Mouse (Mus musculus) spleen, embryonic (tissue): ENCODE results near the gene Pi4k2a.

Experiments
- CTCF ChIA-PET: fragments of 350-600 bp; sonication (Branson Sonifier 250); formaldehyde crosslinking; loops from one replicate; lab custom pipeline; 2022; lab: Charles Lee

Gene Pi4k2a

DNA sequence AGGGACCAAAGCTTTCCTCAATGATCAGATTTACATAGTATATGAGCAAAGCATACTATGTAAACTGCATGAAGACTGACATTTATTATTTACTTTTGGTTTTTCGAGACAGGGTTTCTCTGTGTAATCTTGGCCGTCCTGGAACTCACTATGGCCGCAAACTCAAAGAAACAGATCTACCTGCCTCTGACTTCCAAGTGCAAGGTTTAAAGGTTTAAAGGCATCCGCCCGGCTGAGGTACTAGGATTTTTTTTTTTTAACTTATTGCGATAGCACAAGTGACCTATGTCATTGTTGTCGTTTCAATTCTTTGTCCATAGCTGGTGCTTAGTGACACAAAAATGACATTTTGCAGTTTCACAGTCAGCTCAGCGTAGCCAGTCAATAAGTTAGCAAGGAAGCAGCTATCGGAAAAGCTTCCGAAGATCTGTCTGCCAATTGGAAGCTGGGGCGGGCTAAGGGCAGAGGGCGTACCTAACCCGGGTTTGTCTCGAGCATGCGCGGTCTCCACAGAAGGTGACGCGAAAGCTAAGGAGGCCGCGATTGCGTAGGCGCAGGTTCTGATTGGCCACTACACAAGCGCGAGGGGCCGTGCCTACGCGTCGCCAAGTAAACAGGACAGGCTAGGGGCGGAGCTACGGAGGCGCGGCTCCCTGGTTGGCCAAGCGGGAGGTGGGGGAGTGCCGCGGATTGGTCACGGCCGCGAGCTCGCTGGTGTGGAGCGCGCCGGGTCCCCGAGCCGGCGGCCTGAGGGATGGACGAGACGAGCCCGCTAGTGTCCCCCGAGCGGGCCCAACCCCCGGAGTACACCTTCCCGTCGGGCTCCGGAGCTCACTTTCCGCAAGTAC, at the start of gene Pi4k2a:
Gene Pi4k2a, plus strand, starts transcription at position 723 of the 848 bp plus-strand sequence.
- CTCF ChIA-PET = interaction anchor here (0.9 kb wide), 1 partner anchor 16 kb away, joined by 3 read pairs; no protein-coding TSS in a partner anchor

GRCm38 (mm10) chr19:42043988-42044387, 46.3 kb upstream of the Pi4k2a start:
- CTCF ChIA-PET = no interaction called here

- CTCF ChIA-PET = interaction anchor here (0.7 to 1.3 kb wide), 2 partner anchors 82 to 100 kb away, joined by 3 read pairs; no protein-coding TSS in a partner anchor
These were observed 44.8 kb upstream of the Pi4k2a start, which contains the start of gene Hoga1 for GRCm38 (mm10) chr19:42045269-42046102. Gene Hoga1, plus strand, starts transcription at chr19:42045610.

DNA sequence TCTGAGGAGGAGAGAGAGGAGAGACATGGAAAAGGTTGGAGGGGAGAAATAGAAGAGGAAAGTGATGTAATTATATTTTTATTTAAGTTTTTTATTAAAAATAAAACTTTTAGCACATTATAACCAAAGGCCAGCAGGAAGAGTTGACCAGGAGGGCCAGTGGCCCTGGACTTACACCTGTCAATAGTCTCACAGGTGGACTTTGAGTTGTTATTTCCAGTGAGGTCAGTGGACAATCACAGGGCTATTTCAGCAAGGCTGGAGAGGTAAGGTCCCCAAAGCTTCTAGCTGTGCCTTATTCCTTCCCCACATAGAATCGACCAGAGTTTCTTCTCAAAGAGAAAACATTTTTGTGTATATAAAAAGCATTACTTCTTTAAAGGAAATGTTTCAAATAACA, 40.0 kb upstream of the Pi4k2a start:
- CTCF ChIA-PET = no interaction called here

DNA sequence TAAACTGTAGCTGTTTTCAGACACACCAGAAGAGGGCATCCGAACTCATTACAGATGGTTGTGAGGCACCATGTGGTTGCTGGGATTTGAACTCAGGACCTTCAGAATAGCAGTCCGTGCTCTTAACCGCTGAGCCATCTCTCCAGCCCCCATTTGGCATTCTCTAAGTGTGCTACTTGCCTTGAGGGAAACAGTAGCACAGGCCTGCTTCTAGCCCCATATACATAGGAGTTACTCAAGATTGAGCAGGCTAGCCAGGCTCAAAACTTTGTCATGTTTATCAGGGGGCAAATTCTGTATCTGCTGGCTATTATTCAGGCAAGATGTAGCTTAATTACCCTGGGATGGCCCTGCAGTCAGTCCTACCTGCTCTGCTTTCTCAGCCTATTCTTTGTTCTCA, 38.9 kb upstream of the Pi4k2a start:
- CTCF ChIA-PET = no interaction called here

- CTCF ChIA-PET = no interaction called here
These were observed 38.3 kb upstream of the Pi4k2a start, which contains the start of gene 4933411K16Rik for GRCm38 (mm10) chr19:42051948-42052347. Gene 4933411K16Rik, plus strand, starts transcription at chr19:42052248.

- CTCF ChIA-PET = no interaction called here
These were observed 36.0 kb upstream of the Pi4k2a start for GRCm38 (mm10) chr19:42054255-42054654.

DNA sequence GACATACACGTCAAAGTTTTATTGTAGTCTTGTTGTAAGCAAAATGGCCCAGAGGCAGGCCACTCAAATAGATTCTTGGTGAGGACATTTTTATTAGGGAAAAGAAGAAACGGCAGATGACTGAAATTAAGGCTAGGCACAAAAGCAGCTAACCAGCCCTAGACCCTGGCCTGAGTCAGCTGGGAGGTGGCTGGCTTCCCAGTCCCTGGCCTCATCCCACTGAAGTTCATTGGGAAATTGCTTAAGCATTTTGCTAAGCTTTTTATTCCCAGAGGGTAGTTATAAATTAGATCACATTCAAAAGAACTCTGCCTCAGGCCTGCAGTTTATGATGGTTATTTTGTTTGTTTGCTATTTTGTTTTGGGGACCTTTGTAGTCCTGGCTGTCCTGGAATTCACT, 34.4 kb upstream of the Pi4k2a start:
- CTCF ChIA-PET = no interaction called here

DNA sequence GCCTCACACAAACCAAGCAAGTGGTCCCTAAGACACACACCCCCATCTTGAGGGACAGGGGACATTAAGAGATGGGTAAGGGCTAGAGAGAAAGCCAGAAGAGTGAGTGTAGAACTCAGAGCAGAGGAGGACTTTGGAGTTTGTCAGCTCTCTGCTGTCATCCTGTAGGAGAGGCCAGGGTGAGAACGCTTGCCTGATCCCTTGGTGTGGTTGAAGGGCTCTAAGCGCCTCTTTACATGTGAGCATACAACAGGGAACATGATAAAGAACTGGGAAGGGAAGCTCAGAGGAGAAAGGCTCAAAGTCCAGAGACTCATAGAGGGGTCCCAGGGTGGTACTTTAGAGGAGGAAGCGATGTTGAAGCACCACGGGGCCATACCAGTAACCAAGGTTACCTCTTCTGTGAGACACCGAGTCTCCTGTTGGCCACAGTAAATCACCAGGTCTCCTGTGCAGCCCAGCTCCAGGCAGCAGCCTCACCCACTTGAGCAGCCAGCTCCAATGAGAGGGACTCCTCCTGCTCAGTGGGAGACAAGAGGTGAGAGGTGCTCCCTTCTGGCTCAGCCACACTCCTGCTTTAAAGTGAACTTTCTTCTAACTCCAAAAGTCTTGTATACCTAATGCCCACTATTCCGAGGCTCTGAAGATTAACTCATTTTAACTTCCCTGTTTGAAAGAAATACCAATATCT, 33.4 kb upstream of the Pi4k2a start:
- CTCF ChIA-PET = no interaction called here

DNA sequence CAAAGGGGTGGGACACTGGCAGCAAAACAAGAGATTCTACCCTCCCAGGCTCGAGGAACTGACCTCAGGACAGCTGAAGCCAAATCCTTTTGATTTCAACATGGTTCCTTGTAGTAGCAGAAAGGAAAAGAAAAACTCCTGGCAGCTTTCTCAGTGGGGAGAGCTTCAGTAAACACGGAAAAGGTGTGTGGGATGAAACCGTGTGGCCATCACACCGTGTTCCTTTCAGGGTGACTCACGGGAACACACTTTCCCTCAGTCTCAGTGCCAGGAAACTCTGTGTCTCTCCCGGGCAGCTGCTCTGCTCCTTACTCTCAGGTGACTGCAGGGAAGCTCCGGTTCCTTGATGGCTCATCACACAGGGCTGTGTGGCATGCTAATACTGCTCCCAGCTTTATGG, 31.8 kb upstream of the Pi4k2a start:
- CTCF ChIA-PET = no interaction called here

DNA sequence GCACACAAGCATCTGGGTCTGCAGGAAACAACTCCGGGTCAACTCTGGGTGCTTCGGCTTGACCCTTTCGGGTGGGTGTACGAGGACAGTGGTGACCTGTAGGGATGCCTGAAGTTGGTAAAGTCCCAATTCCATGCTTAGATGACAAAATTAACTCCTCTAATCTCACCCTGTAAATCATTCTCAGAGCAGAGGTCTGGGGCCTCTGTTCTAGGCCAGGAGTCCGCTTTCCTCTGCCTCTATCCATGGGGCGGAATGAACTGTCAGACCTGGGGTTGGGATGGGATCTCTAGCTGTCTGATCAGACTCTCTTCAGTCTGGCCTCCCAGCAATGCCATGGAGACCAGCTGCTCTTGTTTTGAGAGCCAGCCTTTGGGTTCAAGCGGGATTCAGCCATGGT, 28.8 kb upstream of the Pi4k2a start:
- CTCF ChIA-PET = no interaction called here

GRCm38 (mm10) chr19:42068441-42069240, 21.6 kb upstream of the Pi4k2a start:
- CTCF ChIA-PET = interaction anchor here (0.9 kb wide), 1 partner anchor 18 kb away, joined by 3 read pairs; no protein-coding TSS in a partner anchor

DNA sequence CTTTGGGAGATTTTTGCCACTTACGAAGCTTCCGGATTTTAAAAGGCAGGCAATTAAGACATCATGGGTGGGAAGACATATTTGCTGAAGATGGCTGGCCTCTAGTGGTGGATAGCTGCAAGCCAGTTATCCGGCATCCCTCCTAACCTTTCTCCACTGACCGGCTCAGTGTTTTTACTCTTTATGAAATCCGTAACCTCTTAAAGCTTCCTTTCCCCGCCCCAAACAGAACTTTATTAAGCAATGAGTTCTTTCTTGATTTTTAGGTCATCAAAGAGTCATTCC, 21.1 kb upstream of the Pi4k2a start:
- CTCF ChIA-PET = interaction anchor here (0.9 kb wide), 1 partner anchor 18 kb away, joined by 3 read pairs; no protein-coding TSS in a partner anchor

- CTCF ChIA-PET = interaction anchor here (0.7 to 1.5 kb wide), 2 partner anchors 20 to 95 kb away, joined by 3 to 5 read pairs; no protein-coding TSS in a partner anchor
These were observed 19.0 kb upstream of the Pi4k2a start for GRCm38 (mm10) chr19:42071221-42071620.

DNA sequence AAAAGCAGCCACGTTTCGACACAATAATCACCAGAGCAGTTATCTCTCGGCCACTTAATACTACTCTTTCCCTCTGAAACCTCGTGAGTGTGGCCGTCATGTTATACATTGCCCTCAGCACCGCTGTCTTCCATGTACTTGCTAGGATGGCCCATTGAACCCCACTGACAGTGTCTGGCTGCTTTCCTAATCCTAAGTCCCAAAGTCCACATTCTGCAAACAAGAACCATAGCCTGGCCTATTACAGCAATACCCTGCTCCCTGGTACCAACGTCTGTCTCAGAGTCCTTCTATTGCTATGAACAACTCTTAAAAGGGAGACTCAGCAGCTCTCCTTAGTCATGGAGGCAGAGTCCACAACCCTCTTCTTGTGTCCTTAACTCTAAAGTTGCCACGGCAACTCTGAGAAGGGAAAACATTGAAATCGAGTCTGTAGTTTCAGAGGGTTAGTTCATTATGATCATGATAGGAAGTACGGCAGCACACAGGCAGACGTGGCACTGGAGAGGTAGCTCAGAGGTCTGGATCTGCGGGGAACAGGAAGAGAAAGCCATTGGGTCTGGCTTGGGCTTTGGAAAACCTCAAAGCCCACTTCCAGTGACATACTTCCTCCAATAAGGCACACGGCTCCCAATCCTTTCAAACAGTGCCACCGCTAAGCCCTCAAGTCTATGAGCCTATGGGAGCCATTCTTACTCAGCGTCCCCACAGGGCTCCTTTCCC, 18.2 kb upstream of the Pi4k2a start:
- CTCF ChIA-PET = interaction anchor here (1.5 kb wide), 1 partner anchor 95 kb away, joined by 3 read pairs; no protein-coding TSS in a partner anchor

GRCm38 (mm10) chr19:42072802-42073201, 17.5 kb upstream of the Pi4k2a start:
- CTCF ChIA-PET = no interaction called here

GRCm38 (mm10) chr19:42075051-42075450, 15.2 kb upstream of the Pi4k2a start:
- CTCF ChIA-PET = no interaction called here

GRCm38 (mm10) chr19:42075992-42076391, 14.3 kb upstream of the Pi4k2a start:
- CTCF ChIA-PET = no interaction called here

DNA sequence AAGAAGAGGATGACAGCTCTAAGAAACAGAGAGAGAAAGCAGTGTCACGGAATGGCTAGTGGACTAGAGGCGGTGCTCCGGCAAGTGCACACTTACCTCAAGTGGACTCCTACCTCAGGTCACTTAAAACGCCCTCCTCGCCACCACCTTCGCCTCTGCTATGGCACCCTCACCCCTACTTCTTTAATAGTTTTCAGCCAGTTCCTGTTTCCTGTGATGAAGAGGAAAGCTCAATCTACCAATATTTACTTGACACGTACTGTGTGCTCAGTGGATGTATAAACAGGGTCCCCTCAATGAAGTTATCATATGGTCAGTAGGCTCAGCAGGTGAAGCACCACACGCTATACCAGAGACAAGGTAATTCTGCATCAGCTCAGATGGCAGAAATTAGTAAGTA, 11.7 kb upstream of the Pi4k2a start:
- CTCF ChIA-PET = no interaction called here

DNA sequence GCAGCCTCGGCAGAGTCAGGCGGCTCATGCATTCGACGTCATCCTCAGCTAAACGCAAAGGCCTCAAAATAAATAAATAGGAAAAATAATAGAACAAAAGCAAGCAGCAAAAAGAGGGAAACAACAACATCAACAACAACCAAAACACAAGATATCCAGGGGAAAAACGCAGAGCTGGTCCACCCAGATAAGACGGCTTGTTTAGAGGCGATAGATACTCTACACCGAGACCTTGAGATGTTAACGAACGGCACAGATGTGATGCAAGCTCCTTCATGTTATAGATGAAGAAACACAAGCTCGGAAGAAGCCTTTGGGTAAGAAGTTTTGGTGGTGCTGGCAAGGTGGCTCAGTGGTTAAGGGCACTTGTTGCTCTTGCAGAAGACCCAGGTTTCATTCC, 11.3 kb upstream of the Pi4k2a start:
- CTCF ChIA-PET = no interaction called here
